Mouse (Mus musculus) E14TG2a.4 (cell line): ENCODE measurements around the gene H3f3a.

Source experiments
- CTCF ChIP-seq: conservative IDR thresholded peaks from 2 replicates; pipeline ENCODE4 v1.5.1; 2014; ENCODE audit warnings: low read length
- NANOG ChIP-seq: IDR thresholded peaks from 2 replicates; pipeline ENCODE4 v1.6.1; 2014; ENCODE audit warnings: borderline replicate concordance, low read length, mixed read lengths

DNA sequence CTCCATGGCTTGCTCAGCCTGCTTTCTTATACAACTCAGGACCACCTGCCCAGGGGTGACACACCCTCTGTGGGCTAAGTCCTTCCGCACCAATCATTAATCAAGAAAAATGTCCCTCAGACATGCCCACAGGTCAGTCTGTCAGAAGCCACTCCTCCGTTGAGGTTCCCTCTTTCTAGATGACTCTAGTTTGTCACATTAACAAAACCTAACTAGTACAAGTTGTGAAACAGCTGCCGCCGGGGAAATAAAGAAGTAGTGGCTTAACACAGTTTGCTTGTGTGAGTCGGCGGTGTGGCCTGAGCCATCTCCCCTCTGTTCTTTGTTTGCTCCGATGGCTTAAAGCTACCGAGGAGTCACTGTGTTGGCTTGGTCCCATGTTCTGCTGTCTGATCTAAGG is 51.1 kb downstream of the H3f3a start:
- no peak for TF ChIP-seq CTCF
- no peak for TF ChIP-seq NANOG
